Mouse (Mus musculus) stomach, postnatal 0 days (tissue): ENCODE results near the gene Gopc.

ENCODE experiments used
- CTCF ChIP-seq: IDR thresholded peaks from 2 replicates; pipeline ENCODE4 v1.5.1; 2016; ENCODE audit warnings: antibody characterized with exemption, low read depth, mild to moderate bottlenecking, moderate library complexity
- EP300 ChIP-seq: optimal IDR thresholded peaks from 2 replicates; pipeline ENCODE3; 2016; ENCODE audit warnings: antibody characterized with exemption

GRCm38 (mm10) chr10:52321918-52322317 lies 60.0 kb downstream of the Gopc start:
- no peak for TF ChIP-seq CTCF
- TF ChIP-seq EP300, result no peak
